Mouse (Mus musculus): Measurements from ENCODE around the gene Ralgps1. TPM values are rescaled to one million over a fixed set of nuclear protein-coding genes. Genes with fewer than 3 reads are reported as not detected.

The Ralgps1 gene
- polyA plus RNA-seq, 1 experiment from 2014 or later, result 2.2 TPM

- Histone ChIP-seq H3K9me3 (ENCODE audit: control insufficient read depth, low read length) (no peaks in the 10 kb centered on the region), H3K4me3 (ENCODE audit: low read depth, low read length) (no peak overlapping the region), H3K27ac (replicated peaks) (no peak overlapping the region), H3K9ac (ENCODE audit: low read length) (no peak overlapping the region), H3K27me3 (ENCODE audit: control insufficient read depth, insufficient read depth, low read length) (no peaks in the 10 kb centered on the region), H3K36me3 (ENCODE audit: control insufficient read depth, insufficient read depth, low read length) (no peaks in the 10 kb centered on the region; the same call in 1 of the 2 replicates), H3K4me2 (replicated peaks; ENCODE audit: low read depth) (no peak overlapping the region), H3K4me1 (replicated peaks; ENCODE audit: control insufficient read depth, insufficient read depth) (no peaks in the 10 kb centered on the region)
- ATAC-seq (ENCODE audit: low FRiP score, low TSS enrichment) (no peak), DNase-seq (ENCODE audit: low spot score) (no peak)
- peak; percentile 48 for TF ChIP-seq CTCF (IDR thresholded peaks at IDR 0.05; ENCODE audit: low read depth)
- TF ChIP-seq EP300 (optimal IDR thresholded peaks at IDR 0.05), result no peak
- 82% methylated on average over 4 of the region's 4 CpGs for WGBS
Observed at GRCm38 (mm10) chr2:33234848-33235247, 136.4 kb downstream of the Ralgps1 start.

GRCm38 (mm10) chr2:33233856-33234255, 137.4 kb downstream of the Ralgps1 start:
- no peak overlapping the region for H3K27ac ChIP-seq (replicated peaks)
- TF ChIP-seq CTCF (IDR thresholded peaks at IDR 0.05; ENCODE audit: low read depth), result no peak
- no peak for TF ChIP-seq EP300 (optimal IDR thresholded peaks at IDR 0.05)
- H3K4me1 ChIP-seq (replicated peaks; ENCODE audit: control insufficient read depth, insufficient read depth), result no peaks in the 10 kb centered on the region
- H3K27me3 ChIP-seq (ENCODE audit: control insufficient read depth, insufficient read depth, low read length), result no peaks in the 10 kb centered on the region
- H3K4me2 ChIP-seq (replicated peaks; ENCODE audit: low read depth), result no peak overlapping the region
- DNase-seq (ENCODE audit: low spot score) (no peak), ATAC-seq (ENCODE audit: low FRiP score, low TSS enrichment) (no peak)
- H3K4me3 ChIP-seq (ENCODE audit: low read depth, low read length), result no peak overlapping the region
- no peak overlapping the region for H3K9ac ChIP-seq (ENCODE audit: low read length)
- H3K9me3 ChIP-seq (ENCODE audit: control insufficient read depth, low read length), result no peaks in the 10 kb centered on the region
- no peaks in the 10 kb centered on the region; the same call in 1 of the 2 replicates for H3K36me3 ChIP-seq (ENCODE audit: control insufficient read depth, insufficient read depth, low read length)
- 79% methylated on average over 5 of the region's 5 CpGs for WGBS

DNA sequence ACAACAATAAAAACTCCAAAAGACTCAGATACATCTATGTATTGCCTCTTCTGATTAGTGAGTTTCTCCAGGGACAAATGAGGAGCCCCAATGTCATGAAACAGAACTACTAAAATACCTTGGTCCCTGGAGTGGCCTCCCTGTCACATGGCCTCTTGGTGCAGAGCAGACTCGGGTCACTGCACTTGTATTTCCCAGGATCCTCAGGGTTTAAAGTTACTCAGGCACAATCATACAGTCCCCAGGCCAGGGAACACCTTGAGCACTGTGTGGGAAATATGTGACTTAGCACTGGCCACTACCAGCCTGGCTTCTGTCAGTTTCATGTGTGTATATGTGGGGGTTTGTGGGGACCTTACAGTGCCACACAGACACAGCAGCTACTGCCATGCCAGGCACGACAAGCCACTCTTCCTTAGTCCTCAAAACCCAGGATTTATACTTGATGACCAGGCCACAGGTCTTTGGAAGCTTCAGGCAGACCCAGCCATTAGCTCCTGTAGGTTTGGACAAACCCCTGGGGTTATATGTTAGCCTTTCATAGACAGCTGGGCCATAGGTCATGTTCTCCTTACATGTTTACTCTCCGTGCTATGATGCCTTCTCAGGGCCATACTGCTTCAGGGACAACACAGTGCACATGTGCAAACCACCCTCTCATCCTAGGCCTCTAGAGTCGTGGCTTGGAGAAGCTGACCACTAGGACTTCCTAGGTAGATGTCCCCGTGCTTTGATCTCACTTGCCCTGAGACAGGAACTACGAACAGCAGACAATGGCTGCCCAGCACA, 138.3 kb downstream of the Ralgps1 start:
- H3K4me2 ChIP-seq (replicated peaks; ENCODE audit: low read depth), result no peak overlapping the region
- H3K9me3 ChIP-seq (ENCODE audit: control insufficient read depth, low read length), result no peaks in the 10 kb centered on the region
- no peak for DNase-seq (ENCODE audit: low spot score)
- 78% methylated on average over 6 of the region's 6 CpGs for WGBS
- no peaks in the 10 kb centered on the region; the same call in 1 of the 2 replicates for H3K36me3 ChIP-seq (ENCODE audit: control insufficient read depth, insufficient read depth, low read length)
- no peak for ATAC-seq (ENCODE audit: low FRiP score, low TSS enrichment)
- TF ChIP-seq EP300 (optimal IDR thresholded peaks at IDR 0.05) (no peak), CTCF (IDR thresholded peaks at IDR 0.05; ENCODE audit: low read depth) (no peak)
- no peak overlapping the region for H3K4me3 ChIP-seq (ENCODE audit: low read depth, low read length)
- no peaks in the 10 kb centered on the region for H3K4me1 ChIP-seq (replicated peaks; ENCODE audit: control insufficient read depth, insufficient read depth)
- H3K9ac ChIP-seq (ENCODE audit: low read length), result no peak overlapping the region
- H3K27me3 ChIP-seq (ENCODE audit: control insufficient read depth, insufficient read depth, low read length), result no peaks in the 10 kb centered on the region
- no peak overlapping the region for H3K27ac ChIP-seq (replicated peaks)

GRCm38 (mm10) chr2:33231788-33232187, 139.5 kb downstream of the Ralgps1 start:
- Histone ChIP-seq H3K9ac (ENCODE audit: low read length) (no peak overlapping the region), H3K27me3 (ENCODE audit: control insufficient read depth, insufficient read depth, low read length) (no peaks in the 10 kb centered on the region), H3K4me2 (replicated peaks; ENCODE audit: low read depth) (no peak overlapping the region), H3K36me3 (ENCODE audit: control insufficient read depth, insufficient read depth, low read length) (no peaks in the 10 kb centered on the region; the same call in 1 of the 2 replicates), H3K27ac (replicated peaks) (no peak overlapping the region), H3K4me1 (replicated peaks; ENCODE audit: control insufficient read depth, insufficient read depth) (no peaks in the 10 kb centered on the region), H3K9me3 (ENCODE audit: control insufficient read depth, low read length) (no peaks in the 10 kb centered on the region), H3K4me3 (ENCODE audit: low read depth, low read length) (no peak overlapping the region)
- DNase-seq (ENCODE audit: low spot score) (no peak), ATAC-seq (ENCODE audit: low FRiP score, low TSS enrichment) (no peak)
- no peak for TF ChIP-seq EP300 (optimal IDR thresholded peaks at IDR 0.05)
- no peak for TF ChIP-seq CTCF (IDR thresholded peaks at IDR 0.05; ENCODE audit: low read depth)
- WGBS, result 65% methylated on average over 2 of the region's 2 CpGs

DNA sequence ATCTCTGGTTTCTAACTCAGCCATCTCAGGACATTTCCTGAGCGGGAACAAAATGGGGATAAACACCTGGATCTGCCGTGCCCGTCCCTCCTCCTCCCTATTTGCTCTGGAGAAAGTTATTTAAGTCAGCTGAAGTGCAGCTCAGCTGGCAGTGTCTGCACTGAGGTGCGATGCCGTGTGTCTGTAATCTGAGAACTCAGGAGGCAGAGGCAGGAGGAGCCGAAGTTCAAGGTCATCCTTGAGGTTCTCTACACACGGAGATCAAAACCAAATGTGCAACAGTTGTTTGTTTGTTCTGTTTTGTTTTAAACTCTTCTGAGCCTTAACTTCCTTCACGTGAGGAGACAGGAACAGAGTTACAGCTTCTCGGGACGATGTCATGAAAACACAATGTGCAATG, 140.6 kb downstream of the Ralgps1 start:
- no peak overlapping the region for H3K27ac ChIP-seq (replicated peaks)
- no peak overlapping the region for H3K9ac ChIP-seq (ENCODE audit: low read length)
- H3K9me3 ChIP-seq (ENCODE audit: control insufficient read depth, low read length), result no peaks in the 10 kb centered on the region
- H3K4me1 ChIP-seq (replicated peaks; ENCODE audit: control insufficient read depth, insufficient read depth), result no peaks in the 10 kb centered on the region
- WGBS, result 58% methylated on average over 10 of the region's 10 CpGs
- TF ChIP-seq EP300 (optimal IDR thresholded peaks at IDR 0.05), result no peak
- no peak for TF ChIP-seq CTCF (IDR thresholded peaks at IDR 0.05; ENCODE audit: low read depth)
- H3K4me3 ChIP-seq (ENCODE audit: low read depth, low read length), result no peak overlapping the region
- ATAC-seq (ENCODE audit: low FRiP score, low TSS enrichment) (no peak), DNase-seq (ENCODE audit: low spot score) (no peak)
- no peaks in the 10 kb centered on the region for H3K27me3 ChIP-seq (ENCODE audit: control insufficient read depth, insufficient read depth, low read length)
- H3K36me3 ChIP-seq (ENCODE audit: control insufficient read depth, insufficient read depth, low read length), result no peaks in the 10 kb centered on the region; the same call in 1 of the 2 replicates
- H3K4me2 ChIP-seq (replicated peaks; ENCODE audit: low read depth), result no peak overlapping the region

DNA sequence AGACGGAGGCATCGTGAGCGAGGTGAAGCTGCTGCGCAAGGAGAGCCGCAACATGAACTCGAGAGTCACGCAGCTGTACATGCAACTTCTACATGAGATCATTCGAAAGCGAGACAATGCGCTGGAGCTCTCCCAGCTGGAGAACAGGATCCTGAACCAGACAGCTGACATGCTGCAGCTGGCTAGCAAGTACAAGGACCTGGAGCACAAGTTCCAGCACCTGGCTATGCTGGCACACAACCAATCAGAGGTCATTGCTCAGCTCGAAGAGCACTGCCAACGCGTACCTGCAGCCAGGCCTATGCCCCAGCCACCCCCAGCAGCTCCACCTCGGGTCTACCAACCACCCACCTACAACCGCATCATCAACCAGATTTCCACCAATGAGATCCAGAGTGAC, 142.7 kb downstream of the Ralgps1 start:
- ATAC-seq (ENCODE audit: low FRiP score, low TSS enrichment) (no peak), DNase-seq (ENCODE audit: low spot score) (no peak)
- H3K4me2 ChIP-seq (replicated peaks; ENCODE audit: low read depth), result no peak overlapping the region
- 73% methylated on average over 15 of the region's 15 CpGs for WGBS
- no peak overlapping the region for H3K9ac ChIP-seq (ENCODE audit: low read length)
- TF ChIP-seq EP300 (optimal IDR thresholded peaks at IDR 0.05) (no peak), CTCF (IDR thresholded peaks at IDR 0.05; ENCODE audit: low read depth) (no peak)
- H3K4me1 ChIP-seq (replicated peaks; ENCODE audit: control insufficient read depth, insufficient read depth), result no peaks in the 10 kb centered on the region
- no peaks in the 10 kb centered on the region for H3K27me3 ChIP-seq (ENCODE audit: control insufficient read depth, insufficient read depth, low read length)
- no peaks in the 10 kb centered on the region; the same call in 1 of the 2 replicates for H3K36me3 ChIP-seq (ENCODE audit: control insufficient read depth, insufficient read depth, low read length)
- no peak overlapping the region for H3K27ac ChIP-seq (replicated peaks)
- H3K4me3 ChIP-seq (ENCODE audit: low read depth, low read length), result no peak overlapping the region
- no peaks in the 10 kb centered on the region for H3K9me3 ChIP-seq (ENCODE audit: control insufficient read depth, low read length)
